Mouse (Mus musculus) left cerebral cortex, postnatal 14 days (tissue): ENCODE measurements around the gene Irak2. TPM values are rescaled to one million over a fixed set of nuclear protein-coding genes. Genes with fewer than 3 reads are reported as not detected.
"Not testable (repeated sequence)": the region's sequence is repeated elsewhere in the genome, so short reads cannot be mapped to it uniquely, and the experiment has no call there.

Experiments used
- DNase-seq, 2 experiments: peaks; one replicate each; pipeline ENCODE4 v3.0.0; 2021 to 2022; ENCODE audit warnings: low spot score in 2 of 2, mixed read lengths in 1 of 2
- intact Hi-C: fragments of 180-260 bp; cut with DNase I; formaldehyde crosslinking; loops from one replicate; pipeline ENCODE4 v1.15.1; 2025
- total RNA-seq, 2 experiments: library from RNA; stranded (reverse); gene quantifications; 2 replicates each; pipeline ENCODE4 v1.2.3; 2021

Irak2 gene
- total RNA-seq, 2 experiments from 2014 or later, result 19.5 to 23.5 TPM

GRCm38 (mm10) chr6:113660492-113661352 is 22.5 kb downstream of the Irak2 start:
- DNase-seq, result no peak
- intact Hi-C loops, result no loop called here

GRCm38 (mm10) chr6:113661353-113662241 is 23.3 kb downstream of the Irak2 start:
- intact Hi-C loops, result no loop called here
- no peak for DNase-seq

GRCm38 (mm10) chr6:113662964-113663700 is 24.9 kb downstream of the Irak2 start:
- intact Hi-C loops, result no loop called here
- DNase-seq, result no peak

DNA sequence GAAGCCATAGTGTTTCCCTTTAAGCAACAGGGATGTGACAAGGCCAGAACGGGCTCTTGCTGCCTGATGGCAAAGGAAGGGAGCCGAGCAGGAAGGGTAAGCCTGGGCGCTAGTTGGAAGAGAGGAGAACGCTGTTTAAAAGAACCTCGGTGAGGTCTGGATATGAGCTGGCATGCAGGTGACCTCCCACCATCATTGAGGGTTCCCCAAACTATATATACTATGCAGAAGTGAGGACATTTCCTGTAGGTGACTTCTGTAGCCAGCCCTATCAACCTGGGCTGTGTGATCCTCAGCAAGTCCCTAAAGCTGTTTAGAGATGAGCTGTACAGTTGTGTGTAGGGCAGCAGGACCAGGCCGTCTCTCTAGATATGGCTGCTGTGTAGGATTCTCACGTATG is 26.0 kb downstream of the Irak2 start:
- intact Hi-C loops, result no loop called here
- DNase-seq, result no peak

GRCm38 (mm10) chr6:113667611-113668122 is 29.4 kb downstream of the Irak2 start:
- no peak for DNase-seq
- intact Hi-C loops, result no loop called here

DNA sequence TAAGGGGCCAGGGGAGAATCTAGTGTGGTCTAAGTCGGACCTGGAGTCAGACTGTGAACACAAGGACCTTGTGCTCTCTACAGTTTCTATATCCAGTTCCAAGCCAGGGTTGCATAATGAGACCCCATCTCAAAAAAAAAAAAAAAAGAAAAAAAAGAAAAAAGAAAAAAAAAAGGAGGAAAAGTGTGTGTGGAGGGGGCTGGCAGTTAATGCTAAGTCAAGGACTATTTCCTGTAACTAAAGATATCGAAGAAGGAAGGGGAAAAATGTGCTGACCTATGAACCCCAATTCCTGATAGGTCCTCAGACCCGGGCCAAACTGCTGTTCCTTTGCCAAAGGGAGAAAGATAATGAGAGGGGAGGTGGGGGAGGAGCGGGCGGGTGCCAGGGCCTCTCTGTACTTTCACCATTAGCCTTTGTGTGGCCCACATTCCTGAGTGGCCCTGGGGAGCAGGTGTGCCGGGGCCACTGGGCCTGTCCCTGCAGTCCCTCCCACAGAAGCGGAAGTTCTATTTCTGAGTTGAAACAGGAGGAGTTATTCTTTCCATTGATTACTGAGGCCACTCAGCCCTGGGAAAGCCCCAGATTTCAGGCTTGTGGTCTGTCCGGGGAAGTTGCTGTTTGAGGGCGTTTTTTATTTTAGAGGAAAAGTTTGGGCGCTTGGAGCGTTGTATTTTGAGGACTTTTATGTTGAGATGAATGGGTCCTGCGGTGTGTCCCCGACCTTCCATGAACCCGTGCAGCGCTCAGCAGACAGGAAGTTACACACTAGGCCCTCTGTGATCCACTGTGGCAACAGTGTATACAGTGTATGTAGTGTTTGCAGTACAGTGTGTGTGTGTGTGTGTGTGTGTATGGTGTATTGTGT is 30.3 kb downstream of the Irak2 start:
- DNase-seq, result no peak
- intact Hi-C loops, result no loop called here

- no peak for DNase-seq
- intact Hi-C loops, result no loop called here
Measured at GRCm38 (mm10) chr6:113669821-113670220, 31.6 kb downstream of the Irak2 start.

GRCm38 (mm10) chr6:113672029-113672428 is 33.8 kb downstream of the Irak2 start:
- intact Hi-C loops, DNase-seq: not testable (repeated sequence)

- DNase-seq, result no peak
- intact Hi-C loops, result no loop called here
Measured at GRCm38 (mm10) chr6:113672989-113673388, 34.7 kb downstream of the Irak2 start.

DNA sequence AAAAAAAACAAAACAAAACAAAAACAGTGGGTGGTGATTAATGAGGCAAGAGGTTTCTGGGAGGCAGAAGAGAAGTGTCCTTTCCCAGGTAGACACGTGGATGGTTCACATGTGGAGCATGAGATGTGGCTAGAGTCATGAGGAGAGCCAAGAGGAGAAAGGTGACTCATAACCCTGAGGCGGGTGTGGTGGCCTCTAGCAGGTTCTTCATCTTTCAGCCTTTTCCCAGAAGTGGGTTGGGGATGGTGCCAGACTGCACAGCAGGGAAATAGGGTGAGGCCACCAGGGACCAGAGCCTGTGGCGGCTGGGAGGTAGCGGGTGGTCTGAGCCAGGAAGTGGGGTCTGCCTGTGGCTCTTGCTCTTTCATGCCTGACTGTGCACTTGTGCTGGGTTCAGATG is 37.0 kb downstream of the Irak2 start:
- DNase-seq, result no peak
- intact Hi-C loops, result no loop called here

- intact Hi-C loops, result no loop called here
- no peak for DNase-seq
Measured at GRCm38 (mm10) chr6:113675991-113676390, 37.7 kb downstream of the Irak2 start.

GRCm38 (mm10) chr6:113677070-113677734 is 38.9 kb downstream of the Irak2 start:
- DNase-seq, result no peak
- intact Hi-C loops, result no loop called here

DNA sequence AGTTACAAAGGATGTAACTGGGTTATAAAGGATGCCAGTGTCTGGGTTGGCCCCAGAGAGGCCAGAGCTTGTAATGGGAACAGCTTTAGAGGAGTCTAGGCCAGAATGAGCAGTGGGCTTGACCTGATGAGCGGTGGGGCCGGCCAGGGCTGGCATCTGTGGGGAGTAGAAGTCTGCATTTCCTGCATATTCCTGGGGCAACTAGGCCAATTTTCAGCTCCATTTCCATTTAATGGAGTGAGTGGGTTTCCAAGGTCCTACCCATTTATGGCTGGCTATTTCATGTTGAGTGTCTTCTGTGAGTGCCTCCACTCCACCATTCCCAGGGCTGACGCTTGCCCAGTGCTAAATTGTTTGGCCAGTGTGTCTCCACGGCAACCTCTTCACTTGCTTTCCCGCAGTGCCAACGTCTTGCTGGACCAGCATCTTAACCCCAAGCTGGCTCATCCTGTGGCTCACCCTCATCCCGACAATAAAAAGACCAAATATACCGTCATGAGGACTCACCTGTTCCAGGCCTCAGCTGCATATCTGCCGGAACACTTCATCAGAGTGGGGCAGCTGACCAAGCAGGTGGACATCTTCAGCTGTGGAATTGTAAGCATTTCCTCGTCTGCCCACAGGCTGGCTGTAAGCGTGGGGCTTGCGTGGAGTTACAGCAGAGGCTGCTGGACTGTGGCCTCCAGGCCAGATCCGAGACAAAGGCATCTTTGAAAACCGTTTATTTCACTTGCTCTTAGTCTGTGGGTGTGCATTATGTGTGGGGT is 40.2 kb downstream of the Irak2 start:
- intact Hi-C loops, result no loop called here
- no peak for DNase-seq

DNA sequence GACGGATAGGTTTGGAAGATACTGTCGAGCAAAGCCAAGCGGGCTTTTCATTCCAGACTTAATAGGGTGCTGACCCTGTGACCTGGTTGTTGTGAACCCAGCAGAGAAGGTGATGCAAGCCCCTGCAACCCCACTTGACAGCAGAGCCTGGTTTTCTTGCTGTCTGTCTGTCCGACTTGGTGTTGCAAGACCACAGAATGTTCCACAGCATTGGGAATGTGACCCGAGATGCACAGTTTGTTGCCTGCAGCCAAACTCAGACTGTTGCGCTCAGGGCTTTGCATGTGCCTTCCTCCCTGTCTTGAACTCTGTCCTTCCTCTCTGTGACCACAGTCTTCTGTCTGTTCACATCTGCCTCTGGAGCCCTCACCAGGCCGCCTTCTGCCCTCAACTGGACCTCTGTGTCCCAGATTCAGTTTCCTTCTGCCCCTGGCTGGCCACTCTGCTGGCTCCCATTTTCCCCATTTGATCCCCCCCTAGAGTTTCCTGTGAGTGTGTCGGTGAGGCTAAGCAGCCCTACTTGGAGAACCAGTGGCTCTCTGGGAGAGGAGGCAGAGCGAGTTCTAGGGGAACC is 41.8 kb downstream of the Irak2 start:
- intact Hi-C loops, result loop anchor here (2.0 kb wide), 1 partner anchor 41 kb away; the partner anchor contains the start of gene Irak2
- no peak for DNase-seq

DNA sequence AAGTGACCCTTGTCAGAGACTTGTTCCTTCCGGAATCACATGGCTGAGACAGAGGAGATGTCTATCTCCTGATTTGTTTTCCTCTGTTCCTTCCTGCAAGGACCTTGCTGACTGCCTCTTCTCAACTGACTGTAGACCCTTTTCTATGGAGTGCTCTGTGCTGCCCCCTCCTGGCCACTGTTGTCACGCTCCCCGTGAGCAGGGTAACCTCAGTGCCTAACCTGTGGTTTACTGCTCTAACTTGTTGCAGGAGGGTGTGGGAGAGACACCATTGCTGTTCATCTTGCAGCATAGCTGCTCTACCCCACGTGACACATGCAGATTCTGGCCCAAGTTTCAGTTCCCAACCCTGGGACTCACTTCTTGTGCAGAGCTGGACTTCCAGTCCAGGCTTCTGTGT is 43.0 kb downstream of the Irak2 start:
- intact Hi-C loops, result loop anchor here (2.0 kb wide), 1 partner anchor 42 kb away; the partner anchor contains the start of gene Irak2
- peak; percentile 79 to 83 for DNase-seq

- DNase-seq, result no peak
- intact Hi-C loops, result no loop called here
Measured at GRCm38 (mm10) chr6:113683081-113683825, 45.0 kb downstream of the Irak2 start.
